Mouse (Mus musculus): ENCODE measurements at regions not wholly inside any gene's neighbourhood (a gene's known extent, or its start where the extent isn't known, plus 50 kb on each side); places are given as distances from the start of the nearest gene placed in this dataset.

DNA sequence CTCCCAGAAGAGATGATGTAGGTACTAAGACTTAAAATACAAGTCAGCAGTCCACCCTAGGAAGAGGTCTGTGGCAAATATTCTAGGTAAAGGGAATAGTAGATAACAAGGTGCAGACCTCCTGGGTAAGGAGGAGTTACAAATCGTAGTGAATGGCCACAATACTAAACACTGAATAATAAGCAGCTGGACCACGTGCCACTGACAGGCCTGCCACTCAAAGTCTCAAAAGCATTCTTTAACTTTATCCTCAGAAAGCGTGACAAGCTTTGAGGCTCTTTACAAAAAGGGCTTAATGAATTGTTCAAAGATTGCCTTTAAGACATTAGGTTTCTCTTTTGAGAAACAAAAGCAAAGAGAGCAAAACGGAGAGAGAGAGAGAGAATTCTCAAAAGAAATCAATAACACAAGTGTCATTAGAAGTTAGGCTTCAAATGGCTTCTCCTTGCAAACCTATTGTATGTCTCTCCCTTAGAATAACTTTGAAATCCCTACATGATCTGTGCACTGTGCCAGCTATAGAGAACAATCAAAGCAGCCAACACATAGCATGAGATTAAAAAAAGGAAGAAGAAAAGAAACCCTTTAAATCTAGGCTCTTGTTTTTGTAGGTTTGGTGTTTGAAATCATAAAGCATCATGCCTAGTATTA lies 383.6 kb upstream of the Actbl2 start:
- dilution Hi-C loops (cut with MboI; ENCODE audit: extremely low pct_ligation_motif_present, extremely low pct_unique_long_range_greater_than_20kb, low sequenced_read_pairs) (no loop called here), in situ Hi-C loops (cut with MboI; ENCODE audit: low pct_ligation_motif_present, low pct_unique_long_range_greater_than_20kb, low sequenced_read_pairs) (no loop called here)
- Histone ChIP-seq H3K27ac (ENCODE audit: insufficient read depth, low read depth) (no peak overlapping the region), H3K9me3 (replicated peaks; ENCODE audit: low read length) (no peaks in the 10 kb centered on the region), H3K79me2 (replicated peaks; ENCODE audit: control insufficient read depth, extremely low read depth, insufficient read depth, poor library complexity, severe bottlenecking) (no peaks in the 10 kb centered on the region), H3K4me1 (ENCODE audit: control insufficient read depth in 1 of 2, insufficient read depth in 2 of 2) (peaks cover 0 to 3% of the 10 kb centered on the region in 2 experiments; a peak in 2 of 4 replicates), H3K4me2 (ENCODE audit: insufficient read depth, low read depth, poor library complexity, severe bottlenecking) (no peak overlapping the region), H3K27me3 (replicated peaks) (no peaks in the 10 kb centered on the region), H3K4me3 (replicated peaks in 1 of 3; ENCODE audit: low read depth in 2 of 3, low read length in 2 of 3, poor library complexity in 1 of 3) (no peak overlapping the region), H3K9ac (ENCODE audit: insufficient read depth, low read depth) (no peak overlapping the region), H3K36me3 (replicated peaks in 1 of 2; ENCODE audit: control insufficient read depth in 1 of 2, insufficient read depth in 1 of 2, low read length in 1 of 2) (no peaks in the 10 kb centered on the region)
- TF ChIP-seq MXI1 (IDR thresholded peaks at IDR 0.05; ENCODE audit: low read depth, low read length) (no peak), BHLHE40 (IDR thresholded peaks at IDR 0.05; ENCODE audit: low read depth, low read length) (no peak), MAZ (IDR thresholded peaks at IDR 0.05; ENCODE audit: low read depth, low read length) (no peak), JUND (conservative IDR thresholded peaks at IDR 0.05; ENCODE audit: low read depth, low read length) (no peak), POLR2AphosphoS2 (IDR thresholded peaks at IDR 0.05; ENCODE audit: low read depth, low read length) (no peak), USF1 (IDR thresholded peaks at IDR 0.05; ENCODE audit: low read depth, low read length) (no peak), EP300 (IDR thresholded peaks at IDR 0.05; ENCODE audit: low read length) (no peak), NELFE (IDR thresholded peaks at IDR 0.05; ENCODE audit: low read depth, low read length) (no peak), E2F4 (IDR thresholded peaks at IDR 0.05; ENCODE audit: insufficient replicate concordance, low read depth, low read length) (no peak), UBTF (IDR thresholded peaks at IDR 0.05; ENCODE audit: low read depth, low read length) (no peak), KAT2A (IDR thresholded peaks at IDR 0.05; ENCODE audit: insufficient replicate concordance, low read length) (no peak)
- no peak for DNase-seq (ENCODE audit: extremely low read depth)

GRCm38 (mm10) chr13:110871776-110872135 lies 383.1 kb upstream of the Actbl2 start:
- Histone ChIP-seq H3K4me2 (ENCODE audit: insufficient read depth, low read depth, poor library complexity, severe bottlenecking) (no peak overlapping the region), H3K9ac (ENCODE audit: insufficient read depth, low read depth) (no peak overlapping the region), H3K4me1 (ENCODE audit: control insufficient read depth in 1 of 2, insufficient read depth in 2 of 2) (peaks cover 0 to 2% of the 10 kb centered on the region in 2 experiments; a peak in 1 of 4 replicates), H3K79me2 (replicated peaks; ENCODE audit: control insufficient read depth, extremely low read depth, insufficient read depth, poor library complexity, severe bottlenecking) (no peaks in the 10 kb centered on the region), H3K27me3 (replicated peaks) (no peaks in the 10 kb centered on the region), H3K4me3 (replicated peaks in 1 of 3; ENCODE audit: low read depth in 2 of 3, low read length in 2 of 3, poor library complexity in 1 of 3) (no peak overlapping the region), H3K9me3 (replicated peaks; ENCODE audit: low read length) (no peaks in the 10 kb centered on the region), H3K27ac (ENCODE audit: insufficient read depth, low read depth) (no peak overlapping the region), H3K36me3 (replicated peaks in 1 of 2; ENCODE audit: control insufficient read depth in 1 of 2, insufficient read depth in 1 of 2, low read length in 1 of 2) (no peaks in the 10 kb centered on the region)
- DNase-seq (ENCODE audit: extremely low read depth), result no peak
- dilution Hi-C loops (cut with MboI; ENCODE audit: extremely low pct_ligation_motif_present, extremely low pct_unique_long_range_greater_than_20kb, low sequenced_read_pairs) (no loop called here), in situ Hi-C loops (cut with MboI; ENCODE audit: low pct_ligation_motif_present, low pct_unique_long_range_greater_than_20kb, low sequenced_read_pairs) (no loop called here)
- TF ChIP-seq IRF4 (IDR thresholded peaks at IDR 0.05; ENCODE audit: low read depth, low read length) (no peak), NRF1 (IDR thresholded peaks at IDR 0.05; ENCODE audit: low read depth, low read length) (no peak), CHD1 (IDR thresholded peaks at IDR 0.05; ENCODE audit: low read depth, low read length) (no peak), TBP (conservative IDR thresholded peaks at IDR 0.05; ENCODE audit: low read depth, low read length) (no peak), USF2 (conservative IDR thresholded peaks at IDR 0.05; ENCODE audit: low read depth, low read length) (no peak), POLR2A (IDR thresholded peaks at IDR 0.05; ENCODE audit: low read depth, low read length) (no peak), MEF2A (IDR thresholded peaks at IDR 0.05; ENCODE audit: borderline replicate concordance, low read depth, low read length) (no peak), SIN3A (IDR thresholded peaks at IDR 0.05; ENCODE audit: low read length) (no peak), MXI1 (IDR thresholded peaks at IDR 0.05; ENCODE audit: low read depth, low read length) (no peak), MYC (IDR thresholded peaks at IDR 0.05; ENCODE audit: low read depth, low read length) (no peak), ZC3H11A (IDR thresholded peaks at IDR 0.05; ENCODE audit: low read depth, low read length) (no peak), SMC3 (IDR thresholded peaks at IDR 0.05; ENCODE audit: low read depth, low read length) (no peak), RAD21 (IDR thresholded peaks at IDR 0.05; ENCODE audit: low read depth, low read length) (no peak), BHLHE40 (IDR thresholded peaks at IDR 0.05; ENCODE audit: low read depth, low read length) (no peak), MAX (IDR thresholded peaks at IDR 0.05; ENCODE audit: low read length) (no peak), NELFE (IDR thresholded peaks at IDR 0.05; ENCODE audit: low read depth, low read length) (no peak), HCFC1 (IDR thresholded peaks at IDR 0.05; ENCODE audit: low read depth, low read length) (no peak)

Measured in CH12.LX (cell line).